Mouse (Mus musculus) bone marrow macrophage, adult 2 months (primary cell): ENCODE results near the gene Son.

ENCODE experiments used
- CTCF ChIP-seq: IDR thresholded peaks from 2 replicates; pipeline ENCODE4 v1.5.1; 2012; ENCODE audit warnings: low read depth, mild to moderate bottlenecking, low read length, moderate library complexity
- POLR2A ChIP-seq: IDR thresholded peaks from 2 replicates; pipeline ENCODE4 v1.6.1; 2012; ENCODE audit warnings: mild to moderate bottlenecking, low read depth, low read length, borderline replicate concordance

DNA sequence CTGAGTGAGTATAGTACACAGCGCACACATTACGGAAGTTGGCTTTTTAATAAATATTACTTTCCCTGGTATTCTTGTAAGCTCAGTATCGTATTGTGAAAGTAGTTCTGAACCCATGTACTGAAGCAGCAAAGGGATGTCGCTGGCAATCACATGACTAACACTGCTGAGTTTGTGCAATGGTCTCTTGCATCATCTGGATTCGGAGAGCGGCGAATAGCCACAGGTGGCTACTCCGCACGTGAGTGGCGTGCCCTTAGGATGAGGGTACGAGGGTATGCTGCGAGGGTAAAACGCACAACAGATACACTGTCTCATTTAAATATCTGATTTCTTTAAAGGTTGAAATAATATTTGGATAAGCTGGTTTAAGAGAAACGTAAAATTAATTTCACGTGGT lies 80.1 kb downstream of the Son start:
- TF ChIP-seq POLR2A: no peak
- no peak for TF ChIP-seq CTCF
